Mouse (Mus musculus): ENCODE measurements around the gene A730071L15Rik.
A peak's percentile ranks its signal among the peaks of the same experiment; 100 is the strongest.

Gene A730071L15Rik

GRCm38 (mm10) chr11:6199410-6200086, at the start of gene A730071L15Rik:
Gene A730071L15Rik, plus strand, starts transcription at chr11:6200029.
- peak in 1 of 2 experiments; percentile 67 for DNase-seq (ENCODE audit: low spot score in 2 of 2)

- DNase-seq (ENCODE audit: low spot score in 2 of 2), result no peak
These were observed 47.0 kb upstream of the A730071L15Rik start for GRCm38 (mm10) chr11:6152864-6153263.

GRCm38 (mm10) chr11:6154211-6154701, 45.6 kb upstream of the A730071L15Rik start:
- DNase-seq (ENCODE audit: low spot score in 2 of 2), result no peak

GRCm38 (mm10) chr11:6156651-6157050, 43.2 kb upstream of the A730071L15Rik start:
- DNase-seq (ENCODE audit: low spot score in 2 of 2), result no peak

GRCm38 (mm10) chr11:6157119-6157518, 42.7 kb upstream of the A730071L15Rik start:
- no peak for DNase-seq (ENCODE audit: low spot score in 2 of 2)

- no peak for DNase-seq (ENCODE audit: low spot score in 2 of 2)
These were observed 41.3 kb upstream of the A730071L15Rik start for GRCm38 (mm10) chr11:6158515-6158914.

- no peak for DNase-seq (ENCODE audit: low spot score in 2 of 2)
These were observed 40.0 kb upstream of the A730071L15Rik start for GRCm38 (mm10) chr11:6159704-6160275.

- DNase-seq (ENCODE audit: low spot score in 2 of 2), result no peak
These were observed 39.1 kb upstream of the A730071L15Rik start for GRCm38 (mm10) chr11:6160663-6161271.

- DNase-seq (ENCODE audit: low spot score in 2 of 2), result no peak
These were observed 38.3 kb upstream of the A730071L15Rik start for GRCm38 (mm10) chr11:6161549-6161948.

- DNase-seq (ENCODE audit: low spot score in 2 of 2), result no peak
These were observed 36.8 kb upstream of the A730071L15Rik start for GRCm38 (mm10) chr11:6163062-6163461.

- DNase-seq (ENCODE audit: low spot score in 2 of 2), result no peak
These were observed 36.1 kb upstream of the A730071L15Rik start for GRCm38 (mm10) chr11:6163706-6164105.

GRCm38 (mm10) chr11:6164781-6165180, 35.0 kb upstream of the A730071L15Rik start:
- DNase-seq (ENCODE audit: low spot score in 2 of 2), result no peak

- DNase-seq (ENCODE audit: low spot score in 2 of 2), result no peak
These were observed 34.3 kb upstream of the A730071L15Rik start for GRCm38 (mm10) chr11:6165391-6166081.

GRCm38 (mm10) chr11:6166351-6166750, 33.5 kb upstream of the A730071L15Rik start:
- DNase-seq (ENCODE audit: low spot score in 2 of 2), result no peak

- DNase-seq (ENCODE audit: low spot score in 2 of 2), result no peak
These were observed 30.7 kb upstream of the A730071L15Rik start for GRCm38 (mm10) chr11:6169041-6169663.

GRCm38 (mm10) chr11:6174719-6175118, 25.1 kb upstream of the A730071L15Rik start:
- no peak for DNase-seq (ENCODE audit: low spot score in 2 of 2)

GRCm38 (mm10) chr11:6175506-6175905, 24.3 kb upstream of the A730071L15Rik start:
- DNase-seq (ENCODE audit: low spot score in 2 of 2), result no peak

GRCm38 (mm10) chr11:6177781-6178420, 21.9 kb upstream of the A730071L15Rik start:
- no peak for DNase-seq (ENCODE audit: low spot score in 2 of 2)

- DNase-seq (ENCODE audit: low spot score in 2 of 2), result no peak
These were observed 21.1 kb upstream of the A730071L15Rik start for GRCm38 (mm10) chr11:6178673-6179166.

- no peak for DNase-seq (ENCODE audit: low spot score in 2 of 2)
These were observed 20.6 kb upstream of the A730071L15Rik start for GRCm38 (mm10) chr11:6179194-6179593.

- no peak for DNase-seq (ENCODE audit: low spot score in 2 of 2)
These were observed 18.9 kb upstream of the A730071L15Rik start for GRCm38 (mm10) chr11:6180811-6181399.

Measured in spleen, postnatal 4 days (tissue).